Mouse (Mus musculus) embryonic facial prominence, embryonic 12.5 days (tissue): Measurements from ENCODE around the gene Ablim1. TPM values are rescaled to one million over a fixed set of nuclear protein-coding genes. Genes with fewer than 3 reads are reported as not detected.

Source experiments
- ATAC-seq: fragments of 200-750 bp; cut with Nextera tagmentation; 2 replicates; pipeline ENCODE4 v1.8.0; 2017; ENCODE audit not compliant: insufficient number of reproducible peaks, insufficient read depth, low FRiP score, low TSS enrichment
- H3K27ac ChIP-seq: fragments of 300-500 bp; sonication (generic); 2 replicates; pipeline ENCODE4 v1.5.1; 2016; ENCODE audit warnings: mild to moderate bottlenecking
- H3K27me3 ChIP-seq: fragments of 300-500 bp; sonication (generic); 2 replicates; pipeline ENCODE4 v1.6.1; 2016; ENCODE audit warnings: mild to moderate bottlenecking, moderate library complexity
- H3K36me3 ChIP-seq: fragments of 300-500 bp; sonication (generic); 2 replicates; pipeline ENCODE4 v1.6.1; 2016; ENCODE audit warnings: mild to moderate bottlenecking
- H3K4me1 ChIP-seq: fragments of 300-500 bp; sonication (generic); 2 replicates; pipeline ENCODE4 v1.6.1; 2016
- H3K4me2 ChIP-seq: fragments of 300-500 bp; sonication (generic); replicated peaks from 2 replicates; pipeline ENCODE4 v1.6.1; 2016; ENCODE audit warnings: mild to moderate bottlenecking, moderate library complexity
- H3K4me3 ChIP-seq: fragments of 300-500 bp; sonication (generic); 2 replicates; pipeline ENCODE4 v1.5.1; 2016; ENCODE audit warnings: mild to moderate bottlenecking
- H3K9ac ChIP-seq: fragments of 300-500 bp; sonication (generic); 2 replicates; pipeline ENCODE4 v1.6.1; 2016; ENCODE audit warnings: mild to moderate bottlenecking, moderate library complexity
- H3K9me3 ChIP-seq: fragments of 300-500 bp; sonication (generic); 2 replicates; pipeline ENCODE4 v1.6.1; 2016; ENCODE audit warnings: mild to moderate bottlenecking, moderate library complexity
- WGBS: fragments of 180-500 bp; shearing (Covaris S2); methylation state at CpG from one replicate; pipeline ENCODE4 v1.1.7; 2016; 5-methylcytosine and 5-hydroxymethylcytosine counted together
- polyA plus RNA-seq: library from polyadenylated mRNA; unstranded; fragments of >200 nt; fragmentation: Nextera tagmentation; extraction: Ambion mirVana; gene quantifications from 2 replicates; pipeline ENCODE4 v1.2.1, GENCODE M21; 2016

Gene Ablim1
- polyA plus RNA-seq, 1 experiment from 2014 or later: 32.0 TPM

GRCm38 (mm10) chr19:56997164-56997599 lies 317.5 kb downstream of the Ablim1 start:
- H3K27ac ChIP-seq: peak overlapping the region; percentile 88
- no peaks in the 10 kb centered on the region for H3K9me3 ChIP-seq
- peaks cover 31% of the 10 kb centered on the region for H3K4me1 ChIP-seq
- 2% methylated on average over 10 of the region's 10 CpGs for WGBS
- ATAC-seq: peak; percentile 86
- H3K36me3 ChIP-seq: no peaks in the 10 kb centered on the region
- peaks cover 3% of the 10 kb centered on the region; the same call in 1 of the 2 replicates for H3K27me3 ChIP-seq
- peak overlapping the region; percentile 40 for H3K4me2 ChIP-seq
- peak overlapping the region; percentile 12; the same call in 1 of the 2 replicates for H3K4me3 ChIP-seq
- H3K9ac ChIP-seq: no peak overlapping the region

DNA sequence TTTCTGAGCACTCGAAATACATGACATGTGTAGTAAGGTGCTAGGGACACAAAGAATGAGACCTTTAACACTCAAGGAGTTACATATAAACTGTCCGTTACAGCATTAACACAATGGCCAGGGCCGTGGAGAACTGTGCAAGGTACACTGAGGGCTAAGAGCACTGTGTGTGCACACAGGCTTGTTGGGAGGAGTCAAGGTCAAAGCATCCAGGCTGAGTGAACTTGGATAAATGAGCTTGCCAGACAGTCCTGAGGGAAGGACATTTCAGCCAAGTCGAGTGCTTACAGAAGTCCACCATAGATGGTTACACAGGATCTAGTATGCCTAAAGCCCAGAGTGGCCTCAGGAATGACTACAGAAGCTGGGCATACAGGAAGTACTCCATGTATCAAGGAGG lies 319.3 kb downstream of the Ablim1 start:
- Histone ChIP-seq H3K9ac (no peak overlapping the region), H3K4me1 (peaks cover 31% of the 10 kb centered on the region), H3K4me3 (no peak overlapping the region), H3K4me2 (no peak overlapping the region), H3K27me3 (no peaks in the 10 kb centered on the region), H3K9me3 (no peaks in the 10 kb centered on the region), H3K27ac (no peak overlapping the region), H3K36me3 (no peaks in the 10 kb centered on the region)
- ATAC-seq: no peak
- 88% methylated on average over 4 of the region's 4 CpGs for WGBS

DNA sequence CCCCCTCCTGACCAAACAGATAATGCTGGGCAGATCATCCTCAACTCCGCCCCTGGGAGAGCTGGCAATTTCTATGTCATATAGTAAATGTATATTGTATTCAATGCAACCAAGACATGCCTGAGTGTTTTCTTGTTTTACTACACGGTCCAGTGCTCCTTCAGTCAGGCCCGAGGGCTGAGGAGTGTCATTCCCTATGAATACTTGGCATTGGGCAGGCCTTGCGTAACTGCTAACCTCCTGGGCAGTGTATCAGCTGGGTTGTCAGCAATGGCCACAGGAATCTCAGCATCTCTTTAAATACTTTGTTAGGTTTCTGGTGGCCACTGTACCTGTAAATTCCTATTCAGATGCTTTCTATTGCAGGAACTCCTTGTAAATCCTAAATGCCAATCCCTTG lies 320.1 kb downstream of the Ablim1 start:
- H3K4me2 ChIP-seq: no peak overlapping the region
- no peak overlapping the region for H3K9ac ChIP-seq
- no peak overlapping the region for H3K4me3 ChIP-seq
- H3K4me1 ChIP-seq: peaks cover 34% of the 10 kb centered on the region
- H3K27me3 ChIP-seq: no peaks in the 10 kb centered on the region
- H3K27ac ChIP-seq: no peak overlapping the region
- no peaks in the 10 kb centered on the region for H3K9me3 ChIP-seq
- H3K36me3 ChIP-seq: no peaks in the 10 kb centered on the region
- 76% methylated on average over 4 of the region's 4 CpGs for WGBS
- no peak for ATAC-seq

GRCm38 (mm10) chr19:56993763-56994162 lies 321.0 kb downstream of the Ablim1 start:
- Histone ChIP-seq H3K4me3 (no peak overlapping the region), H3K27me3 (no peaks in the 10 kb centered on the region), H3K27ac (no peak overlapping the region), H3K9me3 (no peaks in the 10 kb centered on the region), H3K4me2 (no peak overlapping the region), H3K9ac (no peak overlapping the region), H3K36me3 (no peaks in the 10 kb centered on the region), H3K4me1 (peaks cover 30% of the 10 kb centered on the region)
- WGBS: 78% methylated on average over 4 of the region's 4 CpGs
- no peak for ATAC-seq

- WGBS: 68% methylated on average over 8 of the region's 8 CpGs
- no peak overlapping the region for H3K27ac ChIP-seq
- no peak overlapping the region for H3K4me3 ChIP-seq
- H3K27me3 ChIP-seq: no peaks in the 10 kb centered on the region
- H3K36me3 ChIP-seq: no peaks in the 10 kb centered on the region
- peaks cover 27% of the 10 kb centered on the region for H3K4me1 ChIP-seq
- H3K9me3 ChIP-seq: no peaks in the 10 kb centered on the region
- no peak for ATAC-seq
- no peak overlapping the region for H3K4me2 ChIP-seq
- no peak overlapping the region for H3K9ac ChIP-seq
Measured at GRCm38 (mm10) chr19:56992978-56993545, 321.7 kb downstream of the Ablim1 start.

GRCm38 (mm10) chr19:56990367-56991111 lies 324.2 kb downstream of the Ablim1 start:
- no peaks in the 10 kb centered on the region for H3K36me3 ChIP-seq
- no peak overlapping the region for H3K27ac ChIP-seq
- 47% methylated on average over 14 of the region's 14 CpGs for WGBS
- no peak overlapping the region for H3K4me2 ChIP-seq
- ATAC-seq: 0 out of 2 replicates have a peak, but pooled peaks have one; percentile 10
- H3K27me3 ChIP-seq: no peaks in the 10 kb centered on the region
- H3K4me1 ChIP-seq: peaks cover 9% of the 10 kb centered on the region
- H3K4me3 ChIP-seq: no peak overlapping the region
- H3K9me3 ChIP-seq: no peaks in the 10 kb centered on the region
- no peak overlapping the region for H3K9ac ChIP-seq

- H3K36me3 ChIP-seq: no peaks in the 10 kb centered on the region
- H3K4me2 ChIP-seq: no peak overlapping the region
- no peak overlapping the region for H3K27ac ChIP-seq
- WGBS: 86% methylated on average over 8 of the region's 8 CpGs
- no peaks in the 10 kb centered on the region for H3K9me3 ChIP-seq
- H3K4me3 ChIP-seq: no peak overlapping the region
- no peaks in the 10 kb centered on the region for H3K27me3 ChIP-seq
- peaks cover 5% of the 10 kb centered on the region for H3K4me1 ChIP-seq
- ATAC-seq: no peak
- no peak overlapping the region for H3K9ac ChIP-seq
Measured at GRCm38 (mm10) chr19:56989171-56989570, 325.5 kb downstream of the Ablim1 start.

DNA sequence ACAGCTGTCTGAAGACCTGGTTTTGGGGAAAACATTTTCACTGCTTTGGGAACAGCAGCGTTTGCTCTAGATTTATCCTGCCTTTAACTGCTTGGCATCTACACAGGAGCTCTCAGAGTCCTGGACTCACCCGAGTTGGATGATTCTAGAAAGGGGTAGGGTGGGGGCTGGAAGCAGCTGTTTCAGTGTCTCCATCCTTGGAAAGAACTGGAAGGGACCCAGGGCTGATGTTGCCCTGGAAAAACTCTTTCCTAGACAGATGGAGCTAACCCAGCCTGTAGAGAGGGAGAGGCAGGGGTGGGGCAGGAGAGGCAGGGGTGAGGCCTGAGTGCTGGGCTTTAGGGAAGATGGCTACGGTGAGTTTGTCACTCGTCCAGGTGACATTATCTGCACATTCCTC lies 330.5 kb downstream of the Ablim1 start:
- no peak for ATAC-seq
- Histone ChIP-seq H3K27me3 (no peaks in the 10 kb centered on the region), H3K36me3 (no peaks in the 10 kb centered on the region), H3K9me3 (no peaks in the 10 kb centered on the region), H3K9ac (no peak overlapping the region), H3K4me1 (no peaks in the 10 kb centered on the region; the same call in 1 of the 2 replicates), H3K4me2 (no peak overlapping the region), H3K27ac (no peak overlapping the region), H3K4me3 (no peak overlapping the region)
- 60% methylated on average over 4 of the region's 4 CpGs for WGBS

GRCm38 (mm10) chr19:56983757-56984156 lies 331.0 kb downstream of the Ablim1 start:
- no peak for ATAC-seq
- no peak overlapping the region for H3K4me3 ChIP-seq
- no peaks in the 10 kb centered on the region for H3K36me3 ChIP-seq
- no peak overlapping the region for H3K27ac ChIP-seq
- H3K9ac ChIP-seq: no peak overlapping the region
- no peak overlapping the region for H3K4me2 ChIP-seq
- H3K27me3 ChIP-seq: no peaks in the 10 kb centered on the region
- H3K9me3 ChIP-seq: no peaks in the 10 kb centered on the region
- WGBS: 71% methylated on average over 10 of the region's 10 CpGs
- no peaks in the 10 kb centered on the region; the same call in 1 of the 2 replicates for H3K4me1 ChIP-seq

Other genes with a start within 250 kb of the Ablim1 start
- gene Fam160b1, start 45.8 kb upstream of the Ablim1 start, polyA plus RNA-seq: 18.3 and 18.4 TPM in 2 replicates
- gene Trub1, start 138.0 kb upstream of the Ablim1 start, polyA plus RNA-seq: 26.3 and 27.2 TPM in 2 replicates